Mouse (Mus musculus) small intestine, adult 2 months (tissue): ENCODE data around the gene Emx2.

Source experiments
- CTCF ChIP-seq: fragments of 200-500 bp; IDR thresholded peaks from 2 replicates; pipeline ENCODE4 v1.5.1; 2012; ENCODE audit warnings: low read depth, mild to moderate bottlenecking, control low read depth, inconsistent platforms, low read length, moderate library complexity, mixed read lengths; ENCODE audit not compliant: insufficient replicate concordance, insufficient read length; ENCODE audit errors: extremely low read depth
- POLR2A ChIP-seq: fragments of 200-500 bp; IDR thresholded peaks from 2 replicates; pipeline ENCODE4 v1.6.1; 2012; ENCODE audit warnings: low read depth, mild to moderate bottlenecking, control low read depth, inconsistent platforms, low read length, moderate library complexity

GRCm38 (mm10) chr19:59460328-59461115 lies 2.4 kb downstream of the Emx2 start:
- TF ChIP-seq CTCF (no peak), POLR2A (no peak)
